ENCODE assay signal across 9 mouse cellular contexts in the genomic region with DNA sequence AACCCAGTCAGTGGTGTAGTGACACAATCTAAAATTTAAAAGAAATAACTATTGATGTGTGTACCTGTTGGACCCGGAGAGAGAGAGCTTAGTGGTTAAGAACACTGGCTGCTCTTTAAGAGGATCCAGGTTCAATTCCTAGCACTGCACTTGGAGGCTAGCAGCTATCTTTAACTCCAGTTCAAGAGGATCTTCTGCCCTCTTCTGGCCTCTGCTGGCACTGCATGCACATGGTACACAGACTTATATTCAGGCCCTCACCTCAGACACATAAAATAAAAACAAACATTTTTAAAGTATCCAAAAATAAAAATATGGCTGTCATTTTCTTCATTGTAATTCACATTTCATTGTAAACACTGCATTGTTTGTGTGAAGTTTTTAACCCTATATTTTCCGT. TPM values are rescaled to one million over a fixed set of nuclear protein-coding genes. Genes with fewer than 3 reads are reported as not detected.
DNase-seq lines count a peak whose midpoint lies in the region; ATAC-seq and TF ChIP-seq lines count a peak whose summit lies in the region.
"Had no signal": no experiment of that assay in that cellular context is flagged by ENCODE, and none has a peak within 500 bp of the region (broad histone marks: within the 10 kb centered on the region; RNA-seq: fewer than 3 reads in every experiment).

No protein-coding gene starts in this region.

- no peaks in the 10 kb centered on the region for H3K9me3 ChIP-seq in hindbrain, embryonic 16.5 days (ENCODE audit: control insufficient read depth, low read length)
- H3K9me3 ChIP-seq: G1E had no signal

- H3K4me1 ChIP-seq in cerebellum, adult 2 months (ENCODE audit: control insufficient read depth, insufficient read depth, low read length): no peaks in the 10 kb centered on the region
- no peaks in the 10 kb centered on the region for H3K4me1 ChIP-seq in hindbrain, embryonic 16.5 days (ENCODE audit: control insufficient read depth, insufficient read depth, low read depth, low read length)

- H3K36me3 ChIP-seq in hindbrain, embryonic 16.5 days (ENCODE audit: control insufficient read depth, insufficient read depth, low read length): no peaks in the 10 kb centered on the region
- H3K36me3 ChIP-seq: G1E had no signal

- 95% methylated on average over 2 of the region's 2 CpGs for WGBS in cerebellum, adult 2 months
- 96% methylated on average over 2 of the region's 2 CpGs for WGBS in hindbrain, embryonic 16.5 days

- no peak overlapping the region for H3K4me3 ChIP-seq in cerebellum, adult 2 months (replicated peaks; ENCODE audit: insufficient read depth, low read depth, low read length)
- H3K4me3 ChIP-seq in left cerebral cortex, adult 2 months: no peak overlapping the region
- no peak overlapping the region for H3K4me3 ChIP-seq in hindbrain, embryonic 16.5 days (ENCODE audit: low read length)

- TF ChIP-seq POLR2A in cerebellum, adult 2 months (IDR thresholded peaks at IDR 0.05; ENCODE audit: borderline replicate concordance, insufficient read depth, low read length): no peak

- ATAC-seq in hindbrain, embryonic 16.5 days: no peak

- no peak for DNase-seq in cerebellum, adult 2 months
- no peak for DNase-seq in cerebellum, adult 11-12 months
- DNase-seq in left cerebral cortex, adult 2 months (ENCODE audit: extremely low spot score in 1 of 2, low spot score in 2 of 2): no peak
- no peak for DNase-seq in left cerebral cortex, postnatal 25 days (ENCODE audit: low spot score in 2 of 2)
- peak; percentile 76 for DNase-seq in R1 (ENCODE audit: low read depth, low spot score)
- peak; percentile 8 for DNase-seq in naive thymus-derived CD4-positive, alpha-beta T cell, adult 2 months (ENCODE audit: low read depth)
- no peak for DNase-seq in ovary, postnatal 14 days (ENCODE audit: low spot score)

- peak; percentile 31; the same call in 1 of the 2 replicates for TF ChIP-seq CTCF in cerebellum, adult 2 months (IDR thresholded peaks at IDR 0.05; ENCODE audit: borderline replicate concordance, insufficient read depth, low read depth, low read length)
- peak; percentile 45 for TF ChIP-seq CTCF in left cerebral cortex, adult 2 months (IDR thresholded peaks at IDR 0.05)

- no peak overlapping the region for H3K9ac ChIP-seq in hindbrain, embryonic 16.5 days (ENCODE audit: low read depth, low read length)

- intact Hi-C loops in left cerebral cortex, adult 2 months (cut with DNase I): no loop called here
- intact Hi-C loops in left cerebral cortex, postnatal 25 days (cut with DNase I): no loop called here

- H3K4me2 ChIP-seq in hindbrain, embryonic 16.5 days (ENCODE audit: low read length): no peak overlapping the region

- H3K27me3 ChIP-seq in cerebellum, adult 2 months (ENCODE audit: control insufficient read depth, insufficient read depth, low read length): no peaks in the 10 kb centered on the region
- H3K27me3 ChIP-seq in hindbrain, embryonic 16.5 days (replicated peaks; ENCODE audit: control insufficient read depth, insufficient read depth, low read length): no peaks in the 10 kb centered on the region

- no peak overlapping the region for H3K27ac ChIP-seq in cerebellum, adult 2 months (ENCODE audit: insufficient read depth, low read length)
- H3K27ac ChIP-seq in left cerebral cortex, adult 2 months: no peak overlapping the region
- H3K27ac ChIP-seq in hindbrain, embryonic 16.5 days (ENCODE audit: low read depth, low read length): no peak overlapping the region

RNA-seq across cellular contexts. Expression of a gene that starts 27.9 kb away (rescaled TPM):
- 14.5 and 16.7 TPM in 2 replicates for polyA plus RNA-seq in cerebellum, adult 2 months (2012; rRNA removed)
- 1 to 10 TPM; 2.1 to 2.2 TPM for total RNA-seq in left cerebral cortex, adult 2 months (2021)
- 1 to 10 TPM; 1.3 to 2.0 TPM for total RNA-seq in left cerebral cortex, postnatal 25 days (2021)
- 1.1 and 1.4 TPM in 2 replicates for polyA plus RNA-seq in hindbrain, embryonic 16.5 days (2015; fragmentation: Nextera tagmentation; extraction: Ambion mirVana)
- polyA plus RNA-seq: G1E had no signal

RNA-seq across cellular contexts. Expression of a gene that starts 28.5 kb away (rescaled TPM):
- polyA plus RNA-seq in cerebellum, adult 2 months (2012; rRNA removed): 25.3 and 31.5 TPM in 2 replicates
- 10 to 100 TPM; 13.9 to 16.7 TPM for total RNA-seq in left cerebral cortex, adult 2 months (2021)
- 10 to 100 TPM; 11.9 to 16.3 TPM for total RNA-seq in left cerebral cortex, postnatal 25 days (2021)
- 21.7 and 29.0 TPM in 2 replicates for polyA plus RNA-seq in hindbrain, embryonic 16.5 days (2015; fragmentation: Nextera tagmentation; extraction: Ambion mirVana)

RNA-seq across cellular contexts. Expression of a gene that starts 28.9 kb away (rescaled TPM):
- 54.6 and 58.3 TPM in 2 replicates for polyA plus RNA-seq in cerebellum, adult 2 months (2012; rRNA removed)
- total RNA-seq in left cerebral cortex, adult 2 months (2021): 10 to 100 TPM; 45.3 to 46.2 TPM
- 10 to 100 TPM; 47.2 to 48.4 TPM for total RNA-seq in left cerebral cortex, postnatal 25 days (2021)
- 68.9 and 72.9 TPM in 2 replicates for polyA plus RNA-seq in hindbrain, embryonic 16.5 days (2015; fragmentation: Nextera tagmentation; extraction: Ambion mirVana)

Comparison
In these comparisons a context has a peak if more than half of its experiments do, and no peak if none do; other contexts are left out.
1. DNase-seq: peak in R1 (single experiment) and naive thymus-derived CD4-positive, alpha-beta T cell, adult 2 months (single experiment); none in cerebellum, adult 2 months (0 of 2), cerebellum, adult 11-12 months (single experiment), left cerebral cortex, adult 2 months (0 of 2), left cerebral cortex, postnatal 25 days (0 of 2) and ovary, postnatal 14 days (single experiment).